Mouse (Mus musculus): ENCODE measurements around the gene Cd300e. TPM values are rescaled to one million over a fixed set of nuclear protein-coding genes. Genes with fewer than 3 reads are reported as not detected.

Cd300e gene
- polyA plus RNA-seq, 1 experiment from 2014 or later, result not detected

GRCm38 (mm10) chr11:115078680-115079079 lies 16.7 kb upstream of the Cd300e start:
- H3K9ac ChIP-seq, result no peak overlapping the region
- H3K36me3 ChIP-seq, result no peaks in the 10 kb centered on the region
- no peak overlapping the region for H3K27ac ChIP-seq (replicated peaks)
- peaks cover 3% of the 10 kb centered on the region; the same call in 1 of the 2 replicates for H3K4me1 ChIP-seq (replicated peaks)
- no peak overlapping the region for H3K4me3 ChIP-seq
- 81% methylated on average over 5 of the region's 5 CpGs for WGBS
- no peaks in the 10 kb centered on the region for H3K9me3 ChIP-seq
- no peak for ATAC-seq (ENCODE audit: low FRiP score, low read depth)
- peaks cover 8% of the 10 kb centered on the region; the same call in 1 of the 2 replicates for H3K27me3 ChIP-seq
- no peak overlapping the region for H3K4me2 ChIP-seq

DNA sequence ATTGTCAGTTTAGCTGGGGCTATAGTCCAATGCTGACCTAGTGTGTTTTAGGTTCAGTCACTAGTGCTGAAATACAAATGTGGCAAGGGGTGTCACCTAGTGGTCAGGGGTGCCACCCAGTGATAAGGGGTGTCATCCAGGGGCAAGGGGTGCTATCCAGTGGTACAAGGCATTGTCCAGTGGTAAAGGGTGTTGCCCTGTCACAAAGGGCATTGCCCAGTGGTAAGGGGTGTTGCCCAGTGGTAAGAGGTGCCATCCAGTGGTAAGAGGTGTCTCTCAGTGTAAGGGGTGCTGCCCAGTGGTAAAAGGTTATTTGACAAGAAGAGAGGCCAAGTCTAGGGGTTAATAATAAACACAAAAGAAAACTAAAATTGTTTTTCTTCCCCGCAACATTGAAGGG lies 15.5 kb upstream of the Cd300e start:
- no peak for ATAC-seq (ENCODE audit: low FRiP score, low read depth)
- no peaks in the 10 kb centered on the region for H3K9me3 ChIP-seq
- H3K4me1 ChIP-seq (replicated peaks), result no peaks in the 10 kb centered on the region
- 91% methylated on average over 1 of the region's 1 CpGs for WGBS
- no peak overlapping the region for H3K27ac ChIP-seq (replicated peaks)
- H3K4me3 ChIP-seq, result no peak overlapping the region
- H3K4me2 ChIP-seq, result no peak overlapping the region
- H3K36me3 ChIP-seq, result no peaks in the 10 kb centered on the region
- H3K9ac ChIP-seq, result no peak overlapping the region
- H3K27me3 ChIP-seq, result peaks cover 8% of the 10 kb centered on the region; the same call in 1 of the 2 replicates

DNA sequence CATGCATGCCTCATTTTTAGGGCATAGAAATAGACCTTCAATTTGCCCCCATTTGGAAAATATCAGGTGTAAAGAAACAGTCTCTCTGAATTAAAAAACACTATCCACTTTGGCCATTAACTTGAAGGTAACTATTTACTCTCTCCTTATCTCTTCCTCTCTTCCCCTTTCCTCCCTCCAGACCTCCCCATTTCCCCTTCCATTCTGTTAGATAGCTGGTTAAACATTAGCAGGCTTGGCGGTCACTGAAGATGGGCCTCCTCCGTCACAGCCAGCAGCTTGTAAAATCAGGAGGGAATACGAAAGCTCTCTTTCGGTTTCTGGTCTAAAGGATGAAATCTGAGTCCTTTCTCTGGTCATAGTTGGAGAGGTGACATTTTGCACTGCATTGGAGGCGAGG lies 13.9 kb upstream of the Cd300e start:
- H3K4me3 ChIP-seq, result no peak overlapping the region
- peaks cover 12% of the 10 kb centered on the region for H3K4me1 ChIP-seq (replicated peaks)
- ATAC-seq (ENCODE audit: low FRiP score, low read depth), result no peak
- WGBS, result 58% methylated on average over 5 of the region's 5 CpGs
- no peaks in the 10 kb centered on the region for H3K36me3 ChIP-seq
- H3K9me3 ChIP-seq, result no peaks in the 10 kb centered on the region
- peaks cover 8% of the 10 kb centered on the region; the same call in 1 of the 2 replicates for H3K27me3 ChIP-seq
- H3K4me2 ChIP-seq, result no peak overlapping the region
- H3K9ac ChIP-seq, result no peak overlapping the region
- H3K27ac ChIP-seq (replicated peaks), result no peak overlapping the region

- no peak for ATAC-seq (ENCODE audit: low FRiP score, low read depth)
- peaks cover 8% of the 10 kb centered on the region; the same call in 1 of the 2 replicates for H3K27me3 ChIP-seq
Observed at GRCm38 (mm10) chr11:115075407-115075806, 13.4 kb upstream of the Cd300e start.

GRCm38 (mm10) chr11:115073002-115073401 lies 11.0 kb upstream of the Cd300e start:
- H3K27me3 ChIP-seq, result peaks cover 23% of the 10 kb centered on the region
- H3K36me3 ChIP-seq, result no peaks in the 10 kb centered on the region
- no peak overlapping the region for H3K9ac ChIP-seq
- H3K9me3 ChIP-seq, result no peaks in the 10 kb centered on the region
- peaks cover 12% of the 10 kb centered on the region for H3K4me1 ChIP-seq (replicated peaks)
- H3K4me3 ChIP-seq, result no peak overlapping the region
- H3K4me2 ChIP-seq, result no peak overlapping the region
- no peak for ATAC-seq (ENCODE audit: low FRiP score, low read depth)
- 62% methylated on average over 5 of the region's 5 CpGs for WGBS
- no peak overlapping the region for H3K27ac ChIP-seq (replicated peaks)

More at GRCm38 (mm10) chr11:115075407-115075806, 13.4 kb upstream of the Cd300e start:
- no peak overlapping the region for H3K27ac ChIP-seq (replicated peaks)
- no peaks in the 10 kb centered on the region for H3K9me3 ChIP-seq
- 78% methylated on average over 7 of the region's 7 CpGs for WGBS
- no peak overlapping the region for H3K9ac ChIP-seq
- no peaks in the 10 kb centered on the region for H3K36me3 ChIP-seq
- no peak overlapping the region for H3K4me3 ChIP-seq
- peaks cover 12% of the 10 kb centered on the region for H3K4me1 ChIP-seq (replicated peaks)
- no peak overlapping the region for H3K4me2 ChIP-seq

- H3K9ac ChIP-seq, result no peak overlapping the region
- H3K27me3 ChIP-seq, result peaks cover 23% of the 10 kb centered on the region
- peak overlapping the region; percentile 34 for H3K4me2 ChIP-seq
- WGBS, result 9% methylated on average over 14 of the region's 14 CpGs
- H3K36me3 ChIP-seq, result no peaks in the 10 kb centered on the region
- H3K27ac ChIP-seq (replicated peaks), result peak overlapping the region; percentile 29; the same call in 1 of the 2 replicates
- no peaks in the 10 kb centered on the region for H3K9me3 ChIP-seq
- ATAC-seq (ENCODE audit: low FRiP score, low read depth), result no peak
- peaks cover 12% of the 10 kb centered on the region for H3K4me1 ChIP-seq (replicated peaks)
- H3K4me3 ChIP-seq, result no peak overlapping the region
Observed at GRCm38 (mm10) chr11:115071631-115072294, 9.8 kb upstream of the Cd300e start.

GRCm38 (mm10) chr11:115071015-115071551 lies 9.1 kb upstream of the Cd300e start:
- 0 out of 2 replicates have a peak, but pooled peaks have one; percentile 30 for ATAC-seq (ENCODE audit: low FRiP score, low read depth)
- Histone ChIP-seq H3K36me3 (no peaks in the 10 kb centered on the region), H3K9ac (no peak overlapping the region), H3K4me2 (peak overlapping the region; percentile 34), H3K27me3 (peaks cover 23% of the 10 kb centered on the region), H3K9me3 (no peaks in the 10 kb centered on the region), H3K4me3 (no peak overlapping the region), H3K4me1 (replicated peaks) (peaks cover 12% of the 10 kb centered on the region), H3K27ac (replicated peaks) (no peak overlapping the region)
- WGBS, result 2% methylated on average over 9 of the region's 9 CpGs

GRCm38 (mm10) chr11:115066768-115067167 lies 4.8 kb upstream of the Cd300e start:
- H3K36me3 ChIP-seq, result no peaks in the 10 kb centered on the region
- H3K4me1 ChIP-seq (replicated peaks), result peaks cover 8% of the 10 kb centered on the region
- H3K4me3 ChIP-seq, result no peak overlapping the region
- H3K27ac ChIP-seq (replicated peaks), result no peak overlapping the region
- no peaks in the 10 kb centered on the region for H3K9me3 ChIP-seq
- WGBS, result 74% methylated on average over 6 of the region's 6 CpGs
- H3K9ac ChIP-seq, result no peak overlapping the region
- ATAC-seq (ENCODE audit: low FRiP score, low read depth), result no peak
- H3K4me2 ChIP-seq, result no peak overlapping the region
- peaks cover 19% of the 10 kb centered on the region for H3K27me3 ChIP-seq

DNA sequence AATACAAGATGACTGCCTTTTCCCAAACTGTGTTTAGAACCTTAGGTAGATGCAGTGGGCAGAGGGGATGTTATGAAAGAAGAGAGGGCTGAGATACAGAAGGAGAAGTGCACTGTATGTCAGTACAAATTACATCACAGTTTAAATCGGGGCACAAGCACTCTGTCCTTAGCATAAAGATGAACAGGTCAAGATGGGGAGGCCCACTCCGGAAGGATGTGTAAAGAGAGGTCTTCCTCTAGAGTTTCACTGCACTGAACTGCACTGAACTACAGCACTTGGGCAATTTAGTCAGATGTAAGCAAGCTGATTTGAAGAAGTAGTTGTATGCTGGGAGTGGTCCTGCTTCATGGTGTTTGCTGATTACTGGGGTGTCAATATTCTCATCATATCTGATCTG lies 2.2 kb downstream of the Cd300e start:
- no peak overlapping the region for H3K4me3 ChIP-seq
- H3K4me2 ChIP-seq, result no peak overlapping the region
- whole genome bisulfite sequencing, result 85% methylated on average over 2 of the region's 2 CpGs
- no peaks in the 10 kb centered on the region for H3K9me3 ChIP-seq
- H3K27me3 ChIP-seq, result no peaks in the 10 kb centered on the region
- H3K9ac ChIP-seq, result no peak overlapping the region
- H3K36me3 ChIP-seq, result no peaks in the 10 kb centered on the region
- no peaks in the 10 kb centered on the region for H3K4me1 ChIP-seq (replicated peaks)
- ATAC-seq (ENCODE audit: low FRiP score, low read depth), result no peak
- H3K27ac ChIP-seq (replicated peaks), result no peak overlapping the region

DNA sequence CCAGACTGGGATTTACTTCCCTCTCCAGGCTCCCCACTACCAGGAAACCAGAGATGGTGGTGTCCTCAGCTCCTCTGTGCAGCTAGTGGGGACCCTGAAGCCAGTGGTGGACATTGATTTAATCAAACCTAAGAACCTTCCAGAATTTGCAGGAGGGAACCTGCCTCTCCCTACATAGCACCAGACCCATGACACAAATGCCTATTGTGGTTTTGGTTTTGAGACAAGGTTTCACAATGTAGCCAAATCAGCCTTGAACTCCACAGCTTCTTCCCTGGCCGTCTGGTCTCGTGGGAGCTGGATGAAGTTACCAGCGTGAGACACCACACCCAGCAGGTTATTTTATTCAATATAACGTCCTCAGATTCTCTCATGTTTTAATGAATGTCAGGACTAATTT lies 3.3 kb downstream of the Cd300e start:
- no peak for ATAC-seq (ENCODE audit: low FRiP score, low read depth)
- H3K4me1 ChIP-seq (replicated peaks), result no peaks in the 10 kb centered on the region
- H3K9me3 ChIP-seq, result no peaks in the 10 kb centered on the region
- H3K36me3 ChIP-seq, result no peaks in the 10 kb centered on the region
- H3K27ac ChIP-seq (replicated peaks), result no peak overlapping the region
- no peaks in the 10 kb centered on the region for H3K27me3 ChIP-seq
- no peak overlapping the region for H3K4me2 ChIP-seq
- no peak overlapping the region for H3K9ac ChIP-seq
- 71% methylated on average over 4 of the region's 4 CpGs for WGBS
- no peak overlapping the region for H3K4me3 ChIP-seq

GRCm38 (mm10) chr11:115054537-115054936 lies 7.4 kb downstream of the Cd300e start:
- Histone ChIP-seq H3K27ac (replicated peaks) (no peak overlapping the region), H3K36me3 (no peaks in the 10 kb centered on the region), H3K9me3 (no peaks in the 10 kb centered on the region), H3K9ac (no peak overlapping the region), H3K27me3 (no peaks in the 10 kb centered on the region), H3K4me3 (no peak overlapping the region), H3K4me2 (no peak overlapping the region), H3K4me1 (replicated peaks) (no peaks in the 10 kb centered on the region)
- ATAC-seq (ENCODE audit: low FRiP score, low read depth), result no peak

GRCm38 (mm10) chr11:115052991-115053390 lies 9.0 kb downstream of the Cd300e start:
- H3K4me1 ChIP-seq (replicated peaks), result no peaks in the 10 kb centered on the region
- H3K27me3 ChIP-seq, result no peaks in the 10 kb centered on the region
- ATAC-seq (ENCODE audit: low FRiP score, low read depth), result no peak
- H3K27ac ChIP-seq (replicated peaks), result no peak overlapping the region
- H3K4me3 ChIP-seq, result no peak overlapping the region
- no peak overlapping the region for H3K4me2 ChIP-seq
- H3K36me3 ChIP-seq, result no peaks in the 10 kb centered on the region
- WGBS, result 100% methylated on average over 1 of the region's 1 CpGs
- H3K9me3 ChIP-seq, result no peaks in the 10 kb centered on the region
- no peak overlapping the region for H3K9ac ChIP-seq

Measured in hindbrain, embryonic 15.5 days (tissue).